Mouse (Mus musculus): ENCODE results near the gene Rem2. TPM values are rescaled to one million over a fixed set of nuclear protein-coding genes. Genes with fewer than 3 reads are reported as not detected.
A peak's percentile ranks its signal among the peaks of the same experiment; 100 is the strongest.

The Rem2 gene
- polyA plus RNA-seq, 1 experiment: 0.80 TPM

GRCm38 (mm10) chr14:54488350-54488749 lies 12.4 kb downstream of the Rem2 start:
- no peak for TF ChIP-seq CTCF (IDR thresholded peaks at IDR 0.05; ENCODE audit: control insufficient read depth, insufficient read depth, low read length)
- no peak for TF ChIP-seq POLR2A (IDR thresholded peaks at IDR 0.05; ENCODE audit: borderline replicate concordance, control insufficient read depth, low read depth, low read length)
- Histone ChIP-seq H3K27ac (ENCODE audit: control insufficient read depth, insufficient read depth, low read depth, low read length, poor library complexity) (no peak overlapping the region), H3K4me3 (replicated peaks; ENCODE audit: control insufficient read depth, low read depth, low read length) (no peak overlapping the region), H3K4me1 (ENCODE audit: control insufficient read depth, insufficient read depth, low read length) (no peaks in the 10 kb centered on the region; the same call in 1 of the 2 replicates)

- peak overlapping the region; percentile 1 for H3K4me3 ChIP-seq (replicated peaks; ENCODE audit: control insufficient read depth, low read depth, low read length)
- TF ChIP-seq POLR2A (IDR thresholded peaks at IDR 0.05; ENCODE audit: borderline replicate concordance, control insufficient read depth, low read depth, low read length) (no peak), CTCF (IDR thresholded peaks at IDR 0.05; ENCODE audit: control insufficient read depth, insufficient read depth, low read length) (no peak)
- no peak overlapping the region for H3K27ac ChIP-seq (ENCODE audit: control insufficient read depth, insufficient read depth, low read depth, low read length, poor library complexity)
- 44% methylated on average over 18 of the region's 18 CpGs for WGBS
- no peaks in the 10 kb centered on the region for H3K4me1 ChIP-seq (ENCODE audit: control insufficient read depth, insufficient read depth, low read length)
Observed at GRCm38 (mm10) chr14:54492345-54493131, 16.6 kb downstream of the Rem2 start.

GRCm38 (mm10) chr14:54493236-54493635 lies 17.3 kb downstream of the Rem2 start:
- Histone ChIP-seq H3K4me1 (ENCODE audit: control insufficient read depth, insufficient read depth, low read length) (no peaks in the 10 kb centered on the region), H3K27ac (ENCODE audit: control insufficient read depth, insufficient read depth, low read depth, low read length, poor library complexity) (no peak overlapping the region), H3K4me3 (replicated peaks; ENCODE audit: control insufficient read depth, low read depth, low read length) (no peak overlapping the region)
- WGBS: 44% methylated on average over 5 of the region's 5 CpGs
- TF ChIP-seq POLR2A (IDR thresholded peaks at IDR 0.05; ENCODE audit: borderline replicate concordance, control insufficient read depth, low read depth, low read length): no peak
- no peak for TF ChIP-seq CTCF (IDR thresholded peaks at IDR 0.05; ENCODE audit: control insufficient read depth, insufficient read depth, low read length)

GRCm38 (mm10) chr14:54494234-54494633 lies 18.3 kb downstream of the Rem2 start:
- WGBS: 0% methylated on average over 3 of the region's 3 CpGs
- no peak overlapping the region for H3K4me3 ChIP-seq (replicated peaks; ENCODE audit: control insufficient read depth, low read depth, low read length)
- no peaks in the 10 kb centered on the region for H3K4me1 ChIP-seq (ENCODE audit: control insufficient read depth, insufficient read depth, low read length)
- TF ChIP-seq CTCF (IDR thresholded peaks at IDR 0.05; ENCODE audit: control insufficient read depth, insufficient read depth, low read length): peak; percentile 98
- TF ChIP-seq POLR2A (IDR thresholded peaks at IDR 0.05; ENCODE audit: borderline replicate concordance, control insufficient read depth, low read depth, low read length): no peak
- no peak overlapping the region for H3K27ac ChIP-seq (ENCODE audit: control insufficient read depth, insufficient read depth, low read depth, low read length, poor library complexity)

- WGBS: 80% methylated on average over 14 of the region's 14 CpGs
- no peaks in the 10 kb centered on the region for H3K4me1 ChIP-seq (ENCODE audit: control insufficient read depth, insufficient read depth, low read length)
- H3K4me3 ChIP-seq (replicated peaks; ENCODE audit: control insufficient read depth, low read depth, low read length): no peak overlapping the region
- no peak overlapping the region for H3K27ac ChIP-seq (ENCODE audit: control insufficient read depth, insufficient read depth, low read depth, low read length, poor library complexity)
- TF ChIP-seq POLR2A (IDR thresholded peaks at IDR 0.05; ENCODE audit: borderline replicate concordance, control insufficient read depth, low read depth, low read length) (no peak), CTCF (IDR thresholded peaks at IDR 0.05; ENCODE audit: control insufficient read depth, insufficient read depth, low read length) (no peak)
Observed at GRCm38 (mm10) chr14:54496706-54497105, 20.8 kb downstream of the Rem2 start.

- WGBS: 78% methylated on average over 2 of the region's 2 CpGs
- Histone ChIP-seq H3K4me3 (replicated peaks; ENCODE audit: control insufficient read depth, low read depth, low read length) (no peak overlapping the region), H3K27ac (ENCODE audit: control insufficient read depth, insufficient read depth, low read depth, low read length, poor library complexity) (no peak overlapping the region), H3K4me1 (ENCODE audit: control insufficient read depth, insufficient read depth, low read length) (no peaks in the 10 kb centered on the region)
- TF ChIP-seq CTCF (IDR thresholded peaks at IDR 0.05; ENCODE audit: control insufficient read depth, insufficient read depth, low read length): no peak
- no peak for TF ChIP-seq POLR2A (IDR thresholded peaks at IDR 0.05; ENCODE audit: borderline replicate concordance, control insufficient read depth, low read depth, low read length)
Observed at GRCm38 (mm10) chr14:54499330-54499729, 23.4 kb downstream of the Rem2 start.

- Histone ChIP-seq H3K4me3 (replicated peaks; ENCODE audit: control insufficient read depth, low read depth, low read length) (no peak overlapping the region), H3K27ac (ENCODE audit: control insufficient read depth, insufficient read depth, low read depth, low read length, poor library complexity) (no peak overlapping the region), H3K4me1 (ENCODE audit: control insufficient read depth, insufficient read depth, low read length) (no peaks in the 10 kb centered on the region)
- TF ChIP-seq POLR2A (IDR thresholded peaks at IDR 0.05; ENCODE audit: borderline replicate concordance, control insufficient read depth, low read depth, low read length) (no peak), CTCF (IDR thresholded peaks at IDR 0.05; ENCODE audit: control insufficient read depth, insufficient read depth, low read length) (no peak)
- 68% methylated on average over 2 of the region's 2 CpGs for WGBS
Observed at GRCm38 (mm10) chr14:54501365-54501764, 25.5 kb downstream of the Rem2 start.

- H3K4me3 ChIP-seq (replicated peaks; ENCODE audit: control insufficient read depth, low read depth, low read length): no peak overlapping the region
- H3K27ac ChIP-seq (ENCODE audit: control insufficient read depth, insufficient read depth, low read depth, low read length, poor library complexity): no peak overlapping the region
- H3K4me1 ChIP-seq (ENCODE audit: control insufficient read depth, insufficient read depth, low read length): no peaks in the 10 kb centered on the region
- 54% methylated on average over 2 of the region's 2 CpGs for WGBS
- TF ChIP-seq POLR2A (IDR thresholded peaks at IDR 0.05; ENCODE audit: borderline replicate concordance, control insufficient read depth, low read depth, low read length) (no peak), CTCF (IDR thresholded peaks at IDR 0.05; ENCODE audit: control insufficient read depth, insufficient read depth, low read length) (no peak)
Observed at GRCm38 (mm10) chr14:54503092-54503491, 27.2 kb downstream of the Rem2 start.
